Mouse (Mus musculus) left cerebral cortex, adult 11 months (tissue): ENCODE data around the gene Mfap4.

Experiments used
- DNase-seq: peaks from one replicate; pipeline ENCODE4 v3.0.0; 2022; ENCODE audit warnings: low spot score

Gene Mfap4

DNA sequence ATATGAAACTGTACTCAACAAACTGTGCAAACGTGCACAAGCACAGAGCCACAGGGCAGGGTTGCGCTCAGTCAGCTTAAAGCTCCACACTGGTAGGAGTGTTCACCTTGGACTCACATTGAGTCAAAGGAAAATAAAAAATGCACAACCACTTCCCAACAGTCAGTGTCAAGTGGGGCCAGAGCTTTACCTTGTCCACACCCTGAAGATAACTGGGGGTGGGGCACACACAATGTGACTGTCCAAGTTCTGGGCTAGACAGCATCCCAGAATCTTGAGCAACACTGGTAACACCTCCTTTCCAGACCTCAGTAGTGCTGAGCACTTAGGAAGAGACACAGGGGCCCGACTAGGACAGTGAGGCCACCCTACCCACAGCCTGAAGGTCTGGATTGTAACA lies 33.6 kb downstream of the Mfap4 start:
- DNase-seq: no peak

GRCm38 (mm10) chr11:61519484-61520107 lies 34.4 kb downstream of the Mfap4 start:
- DNase-seq: no peak

DNA sequence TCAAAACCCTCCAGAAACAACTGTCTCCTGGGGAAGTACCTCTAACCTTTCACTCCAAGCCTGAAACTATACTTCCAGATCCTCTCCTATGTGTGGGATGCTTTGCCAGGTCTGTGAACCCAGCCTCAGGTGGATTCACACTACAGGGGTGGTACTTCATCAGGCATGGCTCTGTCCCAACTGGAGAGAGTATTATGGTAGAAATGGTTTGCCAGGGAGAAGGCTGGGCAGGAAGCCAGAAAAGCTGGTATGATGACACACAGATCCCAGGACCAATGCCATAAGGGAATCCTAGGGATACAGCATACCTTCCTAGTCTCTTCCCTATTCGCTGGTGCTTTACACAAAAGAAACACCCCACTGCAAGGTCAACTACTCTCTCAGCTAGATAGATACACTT lies 41.6 kb downstream of the Mfap4 start:
- DNase-seq: no peak

DNA sequence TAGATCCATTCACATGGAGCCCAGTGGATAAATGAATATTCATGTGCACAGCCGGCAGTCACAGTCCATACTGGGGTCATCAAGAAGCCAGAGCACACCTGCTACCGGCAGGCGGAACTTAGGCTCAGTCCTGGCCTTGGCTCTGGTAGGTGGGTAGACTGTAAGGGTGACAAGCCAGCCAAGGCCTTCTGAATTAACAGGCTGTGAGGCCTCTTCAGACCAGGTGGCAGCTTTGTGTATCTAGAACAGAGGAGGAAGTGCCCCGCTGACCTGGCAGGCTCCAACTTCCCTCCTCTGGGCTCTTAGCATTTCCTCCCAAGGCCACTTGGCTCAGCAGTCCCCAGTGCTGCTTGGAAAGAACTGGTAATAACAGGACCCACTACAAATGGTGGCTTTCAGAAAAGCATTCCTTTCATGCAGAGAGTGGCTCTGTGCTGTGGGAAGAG lies 44.1 kb downstream of the Mfap4 start:
- no peak for DNase-seq

GRCm38 (mm10) chr11:61532820-61533219 lies 47.6 kb downstream of the Mfap4 start:
- no peak for DNase-seq

- no peak for DNase-seq
Observed at GRCm38 (mm10) chr11:61533571-61533970, 48.3 kb downstream of the Mfap4 start.

DNA sequence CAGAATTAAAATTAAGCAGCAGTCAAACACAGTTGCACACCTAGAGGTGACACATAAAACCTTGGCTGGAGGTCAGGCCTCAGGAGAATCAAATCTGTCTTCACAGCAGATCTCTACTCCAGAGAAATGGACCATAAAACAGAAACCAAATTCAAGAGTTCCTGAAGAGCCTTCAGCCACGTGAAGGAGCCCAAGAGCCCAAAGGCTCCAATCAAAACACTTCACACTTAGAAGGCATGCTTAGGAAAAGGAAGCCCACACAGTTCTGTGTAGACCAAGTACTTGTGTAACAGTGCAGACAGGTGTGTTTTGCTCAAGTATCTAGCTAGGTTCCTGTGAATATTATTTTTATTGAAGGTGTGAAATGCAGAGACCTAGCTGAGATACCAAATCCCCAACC lies 50.3 kb downstream of the Mfap4 start:
- DNase-seq: no peak

GRCm38 (mm10) chr11:61536952-61537351 lies 51.7 kb downstream of the Mfap4 start:
- no peak for DNase-seq

- DNase-seq: peak; percentile 58
Observed at GRCm38 (mm10) chr11:61537362-61537761, 52.1 kb downstream of the Mfap4 start.
